Mouse (Mus musculus) midbrain, embryonic 16.5 days (tissue): ENCODE measurements around the gene 2510009E07Rik. TPM values are rescaled to one million over a fixed set of nuclear protein-coding genes. Genes with fewer than 3 reads are reported as not detected.

Experiments used
- ATAC-seq: fragments of 200-750 bp; cut with Nextera tagmentation; 2 replicates; pipeline ENCODE4 v1.8.0; 2017; ENCODE audit warnings: moderate TSS enrichment
- H3K27ac ChIP-seq: fragments of 300-500 bp; sonication (generic); 2 replicates; pipeline ENCODE4 v1.5.1; 2014; ENCODE audit warnings: mild to moderate bottlenecking, low read length, mixed read lengths
- H3K27me3 ChIP-seq: fragments of 300-500 bp; sonication (generic); 2 replicates; pipeline ENCODE4 v1.6.1; 2014; ENCODE audit warnings: low read depth, low read length, mixed read lengths; ENCODE audit not compliant: control insufficient read depth, insufficient read depth
- H3K36me3 ChIP-seq: fragments of 300-500 bp; sonication (generic); 2 replicates; pipeline ENCODE4 v1.6.1; 2014; ENCODE audit warnings: mild to moderate bottlenecking, low read length, moderate library complexity, mixed read lengths; ENCODE audit not compliant: control insufficient read depth, insufficient read depth
- H3K4me1 ChIP-seq: fragments of 300-500 bp; sonication (generic); 2 replicates; pipeline ENCODE4 v1.6.1; 2014; ENCODE audit warnings: mild to moderate bottlenecking, low read length, mixed read lengths; ENCODE audit not compliant: control insufficient read depth, insufficient read depth
- H3K4me2 ChIP-seq: fragments of 300-500 bp; sonication (generic); 2 replicates; pipeline ENCODE4 v1.6.1; 2014; ENCODE audit warnings: mild to moderate bottlenecking, low read length, mixed read lengths
- H3K4me3 ChIP-seq: fragments of 300-500 bp; sonication (generic); 2 replicates; pipeline ENCODE4 v1.5.1; 2014; ENCODE audit warnings: low read depth, mild to moderate bottlenecking, low read length, moderate library complexity, mixed read lengths
- H3K9ac ChIP-seq: fragments of 300-500 bp; sonication (generic); 2 replicates; pipeline ENCODE4 v1.6.1; 2014; ENCODE audit warnings: low read depth, low read length, mixed read lengths
- H3K9me3 ChIP-seq: fragments of 300-500 bp; sonication (generic); replicated peaks from 2 replicates; pipeline ENCODE4 v1.6.1; 2014; ENCODE audit warnings: mild to moderate bottlenecking, low read length, mixed read lengths; ENCODE audit not compliant: control insufficient read depth, poor library complexity, severe bottlenecking
- WGBS: fragments of 180-500 bp; shearing (Covaris S2); extraction: QIAGEN DNeasy Blood & Tissue Kit; methylation state at CpG from one replicate; pipeline ENCODE4 v1.1.7; 2014; 5-methylcytosine and 5-hydroxymethylcytosine counted together
- polyA plus RNA-seq: library from polyadenylated mRNA; unstranded; fragments of >200 nt; fragmentation: Nextera tagmentation; extraction: Ambion mirVana; gene quantifications from 2 replicates; pipeline ENCODE4 v1.2.1, GENCODE M21; 2015

Gene 2510009E07Rik
- polyA plus RNA-seq, 1 experiment from 2014 or later = 50.4 TPM

GRCm38 (mm10) chr16:21636156-21636853, 58.2 kb downstream of the 2510009E07Rik start:
- H3K4me3 ChIP-seq = no peak overlapping the region
- no peak overlapping the region for H3K27ac ChIP-seq
- H3K9ac ChIP-seq = no peak overlapping the region
- H3K9me3 ChIP-seq = no peaks in the 10 kb centered on the region
- WGBS = 92% methylated on average over 5 of the region's 5 CpGs
- no peak for ATAC-seq
- no peak overlapping the region for H3K4me2 ChIP-seq
- no peaks in the 10 kb centered on the region for H3K27me3 ChIP-seq
- no peaks in the 10 kb centered on the region for H3K36me3 ChIP-seq
- no peaks in the 10 kb centered on the region for H3K4me1 ChIP-seq

GRCm38 (mm10) chr16:21634460-21634859, 60.0 kb downstream of the 2510009E07Rik start:
- no peak overlapping the region for H3K9ac ChIP-seq
- no peaks in the 10 kb centered on the region for H3K9me3 ChIP-seq
- H3K36me3 ChIP-seq = no peaks in the 10 kb centered on the region
- H3K4me1 ChIP-seq = no peaks in the 10 kb centered on the region
- no peak overlapping the region for H3K27ac ChIP-seq
- H3K4me3 ChIP-seq = no peak overlapping the region
- ATAC-seq = no peak
- no peaks in the 10 kb centered on the region for H3K27me3 ChIP-seq
- H3K4me2 ChIP-seq = no peak overlapping the region

- 85% methylated on average over 4 of the region's 4 CpGs for WGBS
Measured at GRCm38 (mm10) chr16:21631815-21632222, 62.6 kb downstream of the 2510009E07Rik start.

GRCm38 (mm10) chr16:21630614-21631013, 63.9 kb downstream of the 2510009E07Rik start:
- Histone ChIP-seq H3K9ac (no peak overlapping the region), H3K4me1 (peaks cover 8% of the 10 kb centered on the region), H3K27ac (no peak overlapping the region), H3K4me2 (no peak overlapping the region), H3K4me3 (no peak overlapping the region), H3K27me3 (no peaks in the 10 kb centered on the region), H3K36me3 (no peaks in the 10 kb centered on the region), H3K9me3 (no peaks in the 10 kb centered on the region)
- no peak for ATAC-seq
- 93% methylated on average over 4 of the region's 4 CpGs for WGBS

More at GRCm38 (mm10) chr16:21631815-21632222, 62.6 kb downstream of the 2510009E07Rik start:
- Histone ChIP-seq H3K27me3 (no peaks in the 10 kb centered on the region), H3K27ac (no peak overlapping the region), H3K9me3 (no peaks in the 10 kb centered on the region), H3K36me3 (no peaks in the 10 kb centered on the region), H3K4me2 (no peak overlapping the region), H3K9ac (no peak overlapping the region), H3K4me1 (peaks cover 8% of the 10 kb centered on the region), H3K4me3 (no peak overlapping the region)
- no peak for ATAC-seq

- Histone ChIP-seq H3K4me1 (peaks cover 8% of the 10 kb centered on the region), H3K27me3 (no peaks in the 10 kb centered on the region), H3K27ac (0 out of 2 replicates have a peak overlapping the region, but pooled peaks have one; percentile 34), H3K36me3 (no peaks in the 10 kb centered on the region), H3K9ac (no peak overlapping the region), H3K4me3 (no peak overlapping the region), H3K9me3 (no peaks in the 10 kb centered on the region), H3K4me2 (no peak overlapping the region; the same call in 1 of the 2 replicates)
- peak; percentile 69 for ATAC-seq
- 39% methylated on average over 13 of the region's 13 CpGs for WGBS
Measured at GRCm38 (mm10) chr16:21628061-21628591, 66.3 kb downstream of the 2510009E07Rik start.

- H3K27me3 ChIP-seq = no peaks in the 10 kb centered on the region
- H3K4me2 ChIP-seq = no peak overlapping the region
- H3K4me3 ChIP-seq = no peak overlapping the region
- peaks cover 8% of the 10 kb centered on the region for H3K4me1 ChIP-seq
- H3K36me3 ChIP-seq = no peaks in the 10 kb centered on the region
- no peak overlapping the region for H3K27ac ChIP-seq
- no peak overlapping the region for H3K9ac ChIP-seq
- 49% methylated on average over 6 of the region's 6 CpGs for WGBS
- no peak for ATAC-seq
- H3K9me3 ChIP-seq = no peaks in the 10 kb centered on the region
Measured at GRCm38 (mm10) chr16:21627248-21627647, 67.2 kb downstream of the 2510009E07Rik start.

GRCm38 (mm10) chr16:21625784-21626634, 68.5 kb downstream of the 2510009E07Rik start:
- 56% methylated on average over 6 of the region's 6 CpGs for WGBS
- no peak for ATAC-seq
- no peak overlapping the region for H3K27ac ChIP-seq

GRCm38 (mm10) chr16:21620630-21621029, 73.8 kb downstream of the 2510009E07Rik start:
- no peak overlapping the region for H3K9ac ChIP-seq
- H3K4me3 ChIP-seq = no peak overlapping the region
- no peak for ATAC-seq
- 91% methylated on average over 2 of the region's 2 CpGs for whole genome bisulfite sequencing
- no peaks in the 10 kb centered on the region for H3K36me3 ChIP-seq
- peaks cover 2% of the 10 kb centered on the region; the same call in 1 of the 2 replicates for H3K4me1 ChIP-seq
- no peak overlapping the region for H3K27ac ChIP-seq
- H3K27me3 ChIP-seq = no peaks in the 10 kb centered on the region
- H3K4me2 ChIP-seq = no peak overlapping the region
- no peaks in the 10 kb centered on the region for H3K9me3 ChIP-seq

More at GRCm38 (mm10) chr16:21625784-21626634, 68.5 kb downstream of the 2510009E07Rik start:
- Histone ChIP-seq H3K9ac (no peak overlapping the region), H3K36me3 (no peaks in the 10 kb centered on the region), H3K4me3 (no peak overlapping the region), H3K4me1 (peaks cover 8% of the 10 kb centered on the region), H3K4me2 (no peak overlapping the region), H3K27me3 (no peaks in the 10 kb centered on the region), H3K9me3 (no peaks in the 10 kb centered on the region)
